Mouse (Mus musculus) embryonic facial prominence, embryonic 12.5 days (tissue): ENCODE data around the gene C1qtnf3. TPM values are rescaled to one million over a fixed set of nuclear protein-coding genes. Genes with fewer than 3 reads are reported as not detected.

Source experiments
- ATAC-seq: fragments of 200-750 bp; cut with Nextera tagmentation; 2 replicates; pipeline ENCODE4 v1.8.0; 2017; ENCODE audit not compliant: insufficient number of reproducible peaks, insufficient read depth, low FRiP score, low TSS enrichment
- H3K27ac ChIP-seq: fragments of 300-500 bp; sonication (generic); 2 replicates; pipeline ENCODE4 v1.5.1; 2016; ENCODE audit warnings: mild to moderate bottlenecking
- H3K27me3 ChIP-seq: fragments of 300-500 bp; sonication (generic); 2 replicates; pipeline ENCODE4 v1.6.1; 2016; ENCODE audit warnings: mild to moderate bottlenecking, moderate library complexity
- H3K36me3 ChIP-seq: fragments of 300-500 bp; sonication (generic); 2 replicates; pipeline ENCODE4 v1.6.1; 2016; ENCODE audit warnings: mild to moderate bottlenecking
- H3K4me1 ChIP-seq: fragments of 300-500 bp; sonication (generic); 2 replicates; pipeline ENCODE4 v1.6.1; 2016
- H3K4me2 ChIP-seq: fragments of 300-500 bp; sonication (generic); replicated peaks from 2 replicates; pipeline ENCODE4 v1.6.1; 2016; ENCODE audit warnings: mild to moderate bottlenecking, moderate library complexity
- H3K4me3 ChIP-seq: fragments of 300-500 bp; sonication (generic); 2 replicates; pipeline ENCODE4 v1.5.1; 2016; ENCODE audit warnings: mild to moderate bottlenecking
- H3K9ac ChIP-seq: fragments of 300-500 bp; sonication (generic); 2 replicates; pipeline ENCODE4 v1.6.1; 2016; ENCODE audit warnings: mild to moderate bottlenecking, moderate library complexity
- H3K9me3 ChIP-seq: fragments of 300-500 bp; sonication (generic); 2 replicates; pipeline ENCODE4 v1.6.1; 2016; ENCODE audit warnings: mild to moderate bottlenecking, moderate library complexity
- WGBS: fragments of 180-500 bp; shearing (Covaris S2); methylation state at CpG from one replicate; pipeline ENCODE4 v1.1.7; 2016; 5-methylcytosine and 5-hydroxymethylcytosine counted together
- polyA plus RNA-seq: library from polyadenylated mRNA; unstranded; fragments of >200 nt; fragmentation: Nextera tagmentation; extraction: Ambion mirVana; gene quantifications from 2 replicates; pipeline ENCODE4 v1.2.1, GENCODE M21; 2016

C1qtnf3 gene
- 2.5 and 6.1 TPM in 2 replicates for polyA plus RNA-seq

DNA sequence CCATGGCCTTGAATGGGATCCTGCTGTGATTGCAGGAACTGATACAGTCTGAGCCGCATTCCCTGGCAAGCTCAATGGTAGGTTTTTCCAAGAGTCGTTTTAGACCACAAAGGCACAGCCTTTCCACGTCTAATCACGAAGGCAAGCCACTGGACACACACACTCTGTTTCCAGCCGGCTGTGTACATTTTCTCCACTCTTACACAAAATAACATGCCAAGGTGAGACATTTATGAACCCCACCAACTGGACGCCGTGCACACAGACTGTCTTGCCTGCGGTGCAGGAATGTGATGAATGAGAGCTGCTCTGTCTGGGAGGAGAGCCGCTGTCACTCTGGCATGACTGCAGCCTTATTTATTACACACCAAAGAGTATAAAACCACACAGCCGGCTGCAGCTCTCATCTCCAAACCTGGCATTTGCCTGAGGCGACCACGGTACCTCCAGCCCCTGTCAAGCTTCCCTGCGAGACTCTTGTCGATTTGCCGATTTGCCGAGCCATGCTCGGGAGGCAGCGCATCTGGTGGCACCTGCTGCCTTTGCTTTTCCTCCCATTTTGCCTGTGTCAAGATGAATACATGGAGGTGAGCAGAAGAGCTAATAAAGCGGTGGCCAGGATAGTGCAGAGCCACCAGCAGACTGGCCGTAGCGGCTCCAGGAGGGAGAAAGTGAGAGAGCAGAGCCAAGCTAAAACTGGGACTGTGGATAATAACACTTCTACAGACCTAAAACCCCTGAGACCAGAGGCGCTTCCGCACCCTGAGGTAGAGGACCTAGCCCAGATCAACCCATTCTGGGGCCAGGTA is at the start of gene C1qtnf3:
TSS of gene C1qtnf3 (plus strand) at position 382 of the 809 bp plus-strand sequence.
- H3K4me1 ChIP-seq, result no peaks in the 10 kb centered on the region
- ATAC-seq, result no peak
- H3K36me3 ChIP-seq, result no peaks in the 10 kb centered on the region
- H3K9ac ChIP-seq, result no peak within 1 kb of the TSS
- 75% methylated on average over 23 of the region's 23 CpGs for WGBS
- no peaks in the 10 kb centered on the region for H3K27me3 ChIP-seq
- no peak within 1 kb of the TSS for H3K4me2 ChIP-seq
- H3K9me3 ChIP-seq, result no peaks in the 10 kb centered on the region
- H3K27ac ChIP-seq, result no peak within 1 kb of the TSS
- H3K4me3 ChIP-seq, result no peak within 1 kb of the TSS

DNA sequence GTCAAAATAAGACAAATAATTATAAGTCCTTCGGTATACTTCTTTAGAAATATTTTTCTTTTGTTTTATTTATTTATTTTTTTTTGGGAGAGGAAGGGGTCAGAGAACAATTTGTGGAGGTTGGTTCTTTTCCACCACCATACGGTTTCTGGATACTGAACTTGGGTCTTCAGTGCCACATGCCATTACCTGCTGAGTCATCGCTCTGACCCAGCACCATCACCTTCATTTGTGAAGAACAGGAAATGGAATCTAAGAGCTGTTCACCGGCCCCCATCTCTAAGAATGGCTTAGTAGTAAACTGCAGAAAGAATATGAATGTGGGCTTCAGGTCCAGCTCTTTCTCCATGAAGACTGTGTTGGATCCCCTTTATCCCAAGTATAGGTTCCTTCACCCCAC is 49.8 kb upstream of the C1qtnf3 start:
- H3K4me1 ChIP-seq, result peaks cover 14% of the 10 kb centered on the region
- no peaks in the 10 kb centered on the region for H3K27me3 ChIP-seq
- no peak overlapping the region for H3K9ac ChIP-seq
- no peak overlapping the region for H3K27ac ChIP-seq
- ATAC-seq, result no peak
- 74% methylated on average over 4 of the region's 4 CpGs for WGBS
- H3K9me3 ChIP-seq, result no peaks in the 10 kb centered on the region
- no peak overlapping the region for H3K4me3 ChIP-seq
- no peaks in the 10 kb centered on the region for H3K36me3 ChIP-seq
- H3K4me2 ChIP-seq, result no peak overlapping the region

DNA sequence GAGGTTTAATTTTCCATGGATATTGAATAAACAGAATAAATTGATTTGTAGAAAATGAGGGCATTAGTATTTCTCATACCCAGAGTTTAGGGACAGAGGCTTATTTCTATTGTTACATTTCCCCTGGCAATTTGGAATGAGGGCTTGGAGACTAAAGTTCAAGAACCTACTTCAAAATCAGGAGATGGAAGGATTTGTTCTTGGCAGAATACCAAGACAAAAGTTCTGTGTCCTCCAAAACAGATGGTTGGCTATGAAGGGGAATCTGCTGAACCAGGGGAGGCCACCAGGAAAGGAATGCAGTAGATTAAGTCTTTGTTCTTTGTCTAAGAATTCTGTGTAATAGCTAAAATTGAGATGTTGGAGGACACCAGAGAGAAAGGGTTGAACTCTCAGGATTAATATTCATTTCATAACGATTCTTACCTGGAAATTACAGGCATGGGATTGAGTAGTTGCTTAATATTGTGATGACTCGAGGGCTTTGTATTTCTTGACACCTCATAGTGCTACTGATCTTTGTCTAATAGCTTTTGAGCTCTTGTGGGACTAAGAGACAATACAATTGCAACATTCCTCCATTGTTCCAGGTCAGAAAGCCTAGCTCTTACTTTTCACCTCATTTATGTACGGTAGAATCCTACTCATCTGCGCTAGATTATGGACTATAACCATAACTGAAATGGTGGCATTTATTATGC is 35.4 kb upstream of the C1qtnf3 start:
- Histone ChIP-seq H3K9ac (no peak overlapping the region), H3K27ac (no peak overlapping the region), H3K9me3 (0 out of 2 replicates have a peak, but pooled peaks cover 3% of the 10 kb centered on the region), H3K4me1 (no peaks in the 10 kb centered on the region), H3K4me3 (no peak overlapping the region), H3K27me3 (no peaks in the 10 kb centered on the region), H3K36me3 (no peaks in the 10 kb centered on the region), H3K4me2 (no peak overlapping the region)
- WGBS, result 82% methylated on average over 4 of the region's 4 CpGs
- no peak for ATAC-seq

DNA sequence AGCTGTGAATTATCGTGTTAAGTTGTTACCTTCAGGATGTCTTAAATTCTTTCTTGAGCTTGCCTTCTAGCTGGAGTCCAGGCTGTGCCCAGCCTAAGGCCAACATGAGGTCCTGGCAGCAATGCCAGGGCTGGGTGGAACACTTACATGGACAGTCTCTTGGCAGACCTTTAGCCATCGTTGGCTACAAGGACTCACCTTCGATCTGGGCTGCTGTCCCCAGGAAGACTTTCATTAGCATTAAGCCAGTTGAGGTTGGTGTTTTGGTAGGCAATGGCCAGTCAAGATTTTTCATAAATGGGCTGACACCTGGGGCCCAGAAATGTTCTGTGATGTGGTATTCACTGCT is 34.8 kb upstream of the C1qtnf3 start:
- no peaks in the 10 kb centered on the region for H3K4me1 ChIP-seq
- ATAC-seq, result no peak
- 93% methylated on average over 3 of the region's 3 CpGs for WGBS

GRCm38 (mm10) chr15:10920212-10920611 is 31.9 kb upstream of the C1qtnf3 start:
- Histone ChIP-seq H3K27ac (no peak overlapping the region), H3K4me1 (no peaks in the 10 kb centered on the region), H3K27me3 (no peaks in the 10 kb centered on the region), H3K36me3 (no peaks in the 10 kb centered on the region), H3K9me3 (no peaks in the 10 kb centered on the region), H3K4me2 (no peak overlapping the region), H3K4me3 (no peak overlapping the region), H3K9ac (no peak overlapping the region)
- 74% methylated on average over 5 of the region's 5 CpGs for WGBS
- ATAC-seq, result no peak

More for the DNA sequence above, 34.8 kb upstream of the C1qtnf3 start:
- Histone ChIP-seq H3K36me3 (no peaks in the 10 kb centered on the region), H3K27me3 (no peaks in the 10 kb centered on the region), H3K9ac (no peak overlapping the region), H3K4me2 (no peak overlapping the region), H3K4me3 (no peak overlapping the region), H3K27ac (no peak overlapping the region), H3K9me3 (0 out of 2 replicates have a peak, but pooled peaks cover 3% of the 10 kb centered on the region)

- no peak for ATAC-seq
- WGBS, result 27% methylated on average over 4 of the region's 4 CpGs
- Histone ChIP-seq H3K27me3 (no peaks in the 10 kb centered on the region), H3K4me3 (no peak overlapping the region), H3K9me3 (no peaks in the 10 kb centered on the region), H3K9ac (no peak overlapping the region), H3K27ac (no peak overlapping the region), H3K4me2 (no peak overlapping the region), H3K4me1 (no peaks in the 10 kb centered on the region), H3K36me3 (no peaks in the 10 kb centered on the region)
These were observed 31.1 kb upstream of the C1qtnf3 start for GRCm38 (mm10) chr15:10921064-10921463.

- no peaks in the 10 kb centered on the region for H3K27me3 ChIP-seq
- no peak overlapping the region for H3K9ac ChIP-seq
- no peak for ATAC-seq
- no peak overlapping the region for H3K4me3 ChIP-seq
- H3K4me1 ChIP-seq, result no peaks in the 10 kb centered on the region
- H3K9me3 ChIP-seq, result no peaks in the 10 kb centered on the region
- H3K27ac ChIP-seq, result no peak overlapping the region
- no peaks in the 10 kb centered on the region for H3K36me3 ChIP-seq
- no peak overlapping the region for H3K4me2 ChIP-seq
These were observed 30.1 kb upstream of the C1qtnf3 start for GRCm38 (mm10) chr15:10922061-10922460.

DNA sequence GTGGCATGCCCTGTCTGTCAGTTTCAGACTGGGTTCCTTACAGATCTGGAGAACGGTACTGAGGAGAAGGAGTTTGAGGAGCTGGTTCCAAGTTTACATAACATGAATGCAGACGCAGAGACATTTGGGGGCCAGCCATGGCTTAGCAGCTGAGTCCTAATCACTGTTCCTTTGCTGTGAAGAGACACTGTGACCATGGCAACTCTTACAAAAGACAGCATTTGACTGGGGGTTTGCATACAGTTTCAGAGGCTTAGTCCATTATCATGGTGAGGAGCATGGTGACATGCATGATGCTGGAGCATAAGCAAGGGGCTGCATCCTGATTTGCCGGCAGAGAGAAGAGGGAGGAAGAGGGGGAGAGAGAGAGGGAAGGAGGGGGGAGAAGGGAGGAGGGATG is 29.6 kb upstream of the C1qtnf3 start:
- WGBS, result 47% methylated on average over 3 of the region's 3 CpGs
- no peak overlapping the region for H3K4me2 ChIP-seq
- no peak overlapping the region for H3K9ac ChIP-seq
- no peak for ATAC-seq
- H3K36me3 ChIP-seq, result no peaks in the 10 kb centered on the region
- H3K27ac ChIP-seq, result no peak overlapping the region
- H3K27me3 ChIP-seq, result no peaks in the 10 kb centered on the region
- H3K4me1 ChIP-seq, result no peaks in the 10 kb centered on the region
- H3K4me3 ChIP-seq, result no peak overlapping the region
- H3K9me3 ChIP-seq, result no peaks in the 10 kb centered on the region

DNA sequence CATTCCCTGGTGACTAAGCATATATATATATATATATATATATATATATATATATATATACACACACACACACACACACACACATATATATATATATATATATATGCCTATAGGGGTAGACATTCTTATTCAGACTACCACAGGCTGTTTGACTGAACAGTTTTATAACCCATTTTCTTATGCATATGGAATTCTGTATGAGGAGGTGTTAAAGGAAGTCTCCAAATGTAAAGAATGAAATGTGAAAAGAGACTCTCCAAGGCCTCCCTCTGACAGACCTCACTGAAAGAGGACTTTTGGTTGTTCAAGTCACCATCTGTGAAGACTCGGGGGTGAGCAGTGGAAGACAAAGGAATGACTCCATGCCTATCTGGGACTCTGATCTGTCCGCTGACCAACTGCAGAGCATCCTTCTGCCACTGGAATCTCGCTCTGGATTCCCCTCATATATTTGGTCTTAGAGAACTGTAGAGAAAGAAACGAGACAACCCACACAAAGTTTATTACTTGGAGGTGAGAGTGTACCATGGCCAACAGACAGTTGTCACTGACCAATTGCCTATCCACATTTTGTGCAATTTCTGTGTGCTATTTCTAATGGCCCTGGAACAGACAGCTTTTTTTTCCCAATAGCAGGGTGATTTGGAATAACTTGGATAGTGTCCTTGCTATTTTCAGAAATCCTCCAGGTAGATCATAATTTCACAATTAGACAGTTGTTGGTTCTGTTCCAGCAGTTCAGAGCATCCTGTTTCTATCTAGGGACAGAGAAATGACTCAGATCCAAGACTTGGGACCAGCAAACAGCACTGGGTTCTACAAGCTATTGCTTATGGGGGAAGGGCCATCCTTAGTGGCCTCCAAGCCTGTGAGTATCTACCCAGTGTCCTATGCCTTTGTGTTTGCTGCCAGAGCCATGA is 28.8 kb upstream of the C1qtnf3 start:
- Histone ChIP-seq H3K27me3 (no peaks in the 10 kb centered on the region), H3K27ac (no peak overlapping the region), H3K9me3 (no peaks in the 10 kb centered on the region), H3K4me2 (no peak overlapping the region), H3K9ac (no peak overlapping the region), H3K4me3 (no peak overlapping the region), H3K36me3 (no peaks in the 10 kb centered on the region), H3K4me1 (no peaks in the 10 kb centered on the region)
- ATAC-seq, result no peak
- WGBS, result 74% methylated on average over 4 of the region's 4 CpGs

- no peak for ATAC-seq
- Histone ChIP-seq H3K4me2 (no peak overlapping the region), H3K27me3 (no peaks in the 10 kb centered on the region), H3K27ac (no peak overlapping the region), H3K9ac (no peak overlapping the region), H3K9me3 (no peaks in the 10 kb centered on the region), H3K4me1 (no peaks in the 10 kb centered on the region), H3K4me3 (no peak overlapping the region), H3K36me3 (no peaks in the 10 kb centered on the region)
- 29% methylated on average over 8 of the region's 8 CpGs for whole genome bisulfite sequencing
These were observed 24.8 kb upstream of the C1qtnf3 start for GRCm38 (mm10) chr15:10927325-10927724.

DNA sequence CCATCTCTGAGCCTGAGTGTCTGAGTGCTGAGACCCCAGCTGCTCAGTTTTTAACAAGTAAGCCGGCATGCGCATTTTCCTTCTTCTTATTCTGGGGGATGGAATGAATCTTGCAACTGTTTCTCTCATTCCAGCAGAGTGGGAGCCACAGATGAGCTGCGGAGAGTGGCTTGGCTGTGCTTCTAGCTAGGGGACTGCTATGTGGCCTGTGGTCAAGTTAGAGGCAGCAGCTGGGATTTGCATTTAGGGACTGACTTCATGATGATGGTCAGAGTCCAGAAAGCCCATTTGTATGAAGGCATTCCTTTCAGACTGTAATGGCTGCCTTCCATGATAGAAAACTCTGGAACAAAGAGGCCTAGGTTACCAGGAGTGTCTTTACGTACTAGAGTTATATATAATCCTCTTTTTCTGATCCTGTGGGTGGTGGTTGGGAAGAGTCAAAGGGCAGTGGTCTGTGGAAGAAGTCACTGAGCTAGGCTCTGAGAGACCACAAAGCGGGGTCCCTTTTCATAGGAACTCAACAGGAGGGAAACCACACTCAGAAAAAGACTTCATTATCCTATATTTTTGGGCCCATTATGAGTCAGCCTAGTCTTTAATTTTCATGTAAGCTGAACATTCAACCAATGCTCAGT is 23.4 kb upstream of the C1qtnf3 start:
- H3K4me1 ChIP-seq, result no peaks in the 10 kb centered on the region
- H3K4me3 ChIP-seq, result no peak overlapping the region
- 88% methylated on average over 5 of the region's 5 CpGs for WGBS
- H3K27ac ChIP-seq, result no peak overlapping the region
- no peak overlapping the region for H3K4me2 ChIP-seq
- no peak for ATAC-seq
- no peak overlapping the region for H3K9ac ChIP-seq
- no peaks in the 10 kb centered on the region for H3K9me3 ChIP-seq
- no peaks in the 10 kb centered on the region for H3K27me3 ChIP-seq
- no peaks in the 10 kb centered on the region for H3K36me3 ChIP-seq
